Mouse (Mus musculus) E14TG2a.4 (cell line): ENCODE data around the gene Rfx3.

Source experiments
- CTCF ChIP-seq: conservative IDR thresholded peaks from 2 replicates; pipeline ENCODE4 v1.5.1; 2014; ENCODE audit warnings: low read length
- POU5F1 ChIP-seq: IDR thresholded peaks from 2 replicates; pipeline ENCODE4 v1.6.1; 2014; ENCODE audit warnings: low read length, borderline replicate concordance

DNA sequence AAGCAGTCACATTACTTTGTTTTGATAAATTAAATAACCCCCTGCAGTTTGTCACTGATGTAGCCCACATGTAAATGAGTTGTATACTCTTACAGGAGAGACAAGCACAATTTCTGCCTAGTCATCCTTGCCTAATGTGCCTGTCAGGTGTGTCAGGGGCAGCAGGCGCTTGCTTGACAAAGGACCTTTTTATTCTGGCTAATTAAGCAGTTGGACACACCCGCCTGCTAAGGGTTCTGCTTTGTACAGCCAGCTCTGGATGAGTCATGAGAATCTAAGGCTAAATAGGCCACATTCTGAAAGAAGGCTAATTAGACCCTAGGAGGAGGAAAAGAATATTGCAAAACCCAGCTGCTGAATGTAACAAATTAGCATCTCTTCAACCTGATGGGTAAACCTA, 106.3 kb downstream of the Rfx3 start:
- TF ChIP-seq CTCF: no peak
- no peak for TF ChIP-seq POU5F1
